Mouse (Mus musculus) heart, embryonic 15.5 days (tissue): ENCODE data around the gene Olfr641. TPM values are rescaled to one million over a fixed set of nuclear protein-coding genes. Genes with fewer than 3 reads are reported as not detected.

Experiments used
- ATAC-seq: fragments of 200-750 bp; cut with Nextera tagmentation; replicated peaks from 2 replicates; pipeline ENCODE4 v1.8.0; 2017; ENCODE audit warnings: low read depth, moderate TSS enrichment; ENCODE audit not compliant: insufficient number of reproducible peaks, insufficient read depth, low FRiP score
- H3K27ac ChIP-seq: fragments of 300-500 bp; sonication (generic); 2 replicates; pipeline ENCODE4 v1.5.1; 2015; ENCODE audit warnings: mild to moderate bottlenecking, inconsistent platforms
- H3K27me3 ChIP-seq: fragments of 300-500 bp; sonication (generic); 2 replicates; pipeline ENCODE4 v1.6.1; 2015; ENCODE audit warnings: inconsistent platforms
- H3K36me3 ChIP-seq: fragments of 300-500 bp; sonication (generic); 2 replicates; pipeline ENCODE4 v1.6.1; 2015; ENCODE audit warnings: mild to moderate bottlenecking, inconsistent platforms
- H3K4me1 ChIP-seq: fragments of 300-500 bp; sonication (generic); replicated peaks from 2 replicates; pipeline ENCODE4 v1.6.1; 2015; ENCODE audit warnings: inconsistent platforms
- H3K4me2 ChIP-seq: fragments of 300-500 bp; sonication (generic); 2 replicates; pipeline ENCODE4 v1.6.1; 2015; ENCODE audit warnings: inconsistent platforms, mild to moderate bottlenecking, moderate library complexity
- H3K4me3 ChIP-seq: fragments of 300-500 bp; sonication (generic); 2 replicates; pipeline ENCODE4 v1.5.1; 2015; ENCODE audit warnings: mild to moderate bottlenecking, inconsistent platforms
- H3K9ac ChIP-seq: fragments of 300-500 bp; sonication (generic); 2 replicates; pipeline ENCODE4 v1.6.1; 2015; ENCODE audit warnings: mild to moderate bottlenecking, inconsistent platforms
- H3K9me3 ChIP-seq: fragments of 300-500 bp; sonication (generic); replicated peaks from 2 replicates; pipeline ENCODE4 v1.6.1; 2016; ENCODE audit warnings: inconsistent platforms
- WGBS: fragments of 180-500 bp; shearing (Covaris S2); methylation state at CpG from one replicate; pipeline ENCODE4 v1.1.7; 2015; ENCODE audit warnings: mixed read lengths; 5-methylcytosine and 5-hydroxymethylcytosine counted together
- polyA plus RNA-seq: library from polyadenylated mRNA; unstranded; fragments of >200 nt; fragmentation: Nextera tagmentation; extraction: Ambion mirVana; gene quantifications from 2 replicates; pipeline ENCODE4 v1.2.1, GENCODE M21; 2015

Olfr641 gene
- polyA plus RNA-seq, 1 experiment from 2014 or later: not detected

DNA sequence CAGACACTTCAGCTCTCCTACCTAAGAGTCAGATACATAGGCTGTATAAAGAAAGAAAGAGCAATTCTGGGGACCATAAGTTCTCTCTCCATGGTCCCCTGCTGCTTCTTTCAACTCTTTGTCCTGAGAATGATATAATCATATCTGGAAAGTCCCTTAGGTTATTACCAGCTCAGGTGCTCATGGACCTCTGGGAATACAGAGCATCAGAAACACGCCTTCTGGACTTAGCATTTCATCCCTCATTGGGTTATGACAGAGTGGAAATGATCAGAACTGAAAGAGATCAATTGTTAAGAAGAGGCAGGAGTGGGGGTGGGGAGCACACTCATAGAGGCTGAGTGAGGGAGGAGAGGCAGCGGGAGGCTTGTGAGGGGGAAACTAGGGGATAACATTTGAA lies 36.5 kb downstream of the Olfr641 start, which contains the start of gene Olfr644:
Olfr644 (minus strand) TSS at position 101 of the 400 bp plus-strand sequence.
- WGBS: 56% methylated on average over 2 of the region's 2 CpGs
- Histone ChIP-seq H3K27me3 (no peaks in the 10 kb centered on the region), H3K4me3 (no peak within 1 kb of the TSS), H3K9ac (no peak within 1 kb of the TSS), H3K4me2 (no peak within 1 kb of the TSS), H3K36me3 (no peaks in the 10 kb centered on the region), H3K27ac (no peak within 1 kb of the TSS), H3K9me3 (no peaks in the 10 kb centered on the region), H3K4me1 (no peaks in the 10 kb centered on the region)
- ATAC-seq: no peak

DNA sequence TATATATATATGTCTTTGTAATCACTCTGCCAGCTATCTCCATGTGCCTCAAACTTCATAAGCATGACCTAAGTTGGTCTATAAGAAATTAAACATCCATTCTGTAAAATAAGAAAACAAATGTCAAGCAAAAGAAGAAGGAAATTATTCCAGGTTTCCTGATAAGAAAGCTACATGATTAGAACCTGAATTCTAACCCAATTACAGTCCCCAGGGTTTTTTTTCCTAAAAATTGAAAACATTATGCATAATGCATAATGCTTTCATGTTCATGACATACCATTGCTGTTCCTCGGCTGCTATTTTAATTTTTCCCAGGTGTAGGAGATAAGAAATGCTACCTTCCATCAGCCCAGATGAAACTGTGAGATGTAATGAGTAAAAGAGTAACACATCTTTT lies 50.1 kb downstream of the Olfr641 start, which contains the start of gene Olfr645:
Olfr645 (minus strand) TSS at position 101 of the 400 bp plus-strand sequence.
- no peaks in the 10 kb centered on the region for H3K4me1 ChIP-seq
- H3K9me3 ChIP-seq: no peaks in the 10 kb centered on the region
- H3K27ac ChIP-seq: no peak within 1 kb of the TSS
- H3K4me3 ChIP-seq: no peak within 1 kb of the TSS
- no peaks in the 10 kb centered on the region for H3K27me3 ChIP-seq
- WGBS: 70% methylated on average over 1 of the region's 1 CpGs
- H3K9ac ChIP-seq: no peak within 1 kb of the TSS
- no peak within 1 kb of the TSS for H3K4me2 ChIP-seq
- ATAC-seq: no peak
- H3K36me3 ChIP-seq: no peaks in the 10 kb centered on the region

Other genes with a start within 250 kb of the Olfr641 start
- gene Olfr67, start 243.6 kb upstream of the Olfr641 start, polyA plus RNA-seq: not detected in 2 replicates
- gene Hbb-bt, start 221.4 kb upstream of the Olfr641 start, polyA plus RNA-seq: 13,914 and 14,622 TPM in 2 replicates
- 40,231 and 44,289 TPM in 2 replicates for gene Hbb-bs, start 207.3 kb upstream of the Olfr641 start, polyA plus RNA-seq
- not detected in 2 replicates for gene Hbb-bh2, start 194.9 kb upstream of the Olfr641 start, polyA plus RNA-seq
- 7.6 and 12.8 TPM in 2 replicates for gene Hbb-bh1, start 192.3 kb upstream of the Olfr641 start, polyA plus RNA-seq
- 765 and 1,617 TPM in 2 replicates for gene Hbb-y, start 182.2 kb upstream of the Olfr641 start, polyA plus RNA-seq
- not detected in 2 replicates for gene Olfr66, start 149.2 kb upstream of the Olfr641 start, polyA plus RNA-seq
- not detected in 2 replicates for gene Olfr64, start 141.0 kb upstream of the Olfr641 start, polyA plus RNA-seq
- gene Olfr65, start 132.0 kb upstream of the Olfr641 start, polyA plus RNA-seq: not detected in 2 replicates
- gene Olfr631, start 106.6 kb upstream of the Olfr641 start, polyA plus RNA-seq: not detected in 2 replicates
- gene Olfr632, start 101.1 kb upstream of the Olfr641 start, polyA plus RNA-seq: not detected in 2 replicates
- not detected in 2 replicates for gene Olfr633, start 91.0 kb upstream of the Olfr641 start, polyA plus RNA-seq
- not detected in 2 replicates for gene Olfr635, start 64.3 kb upstream of the Olfr641 start, polyA plus RNA-seq
- not detected in 2 replicates for gene Olfr638, start 36.7 kb upstream of the Olfr641 start, polyA plus RNA-seq
- not detected in 2 replicates for gene Olfr639, start 18.1 kb upstream of the Olfr641 start, polyA plus RNA-seq
- gene Olfr640, start 9.9 kb upstream of the Olfr641 start, polyA plus RNA-seq: not detected in 2 replicates
- not detected in 2 replicates for gene Olfr642, start 17.2 kb downstream of the Olfr641 start, polyA plus RNA-seq
- not detected in 2 replicates for gene 4930516K23Rik, start 26.0 kb downstream of the Olfr641 start, polyA plus RNA-seq
- gene Olfr644, start 36.4 kb downstream of the Olfr641 start, polyA plus RNA-seq: not detected in 2 replicates
- not detected in 2 replicates for gene Olfr645, start 50.0 kb downstream of the Olfr641 start, polyA plus RNA-seq
- gene Olfr646, start 69.4 kb downstream of the Olfr641 start, polyA plus RNA-seq: not detected in 2 replicates
- gene Ubqln5, start 94.4 kb downstream of the Olfr641 start, polyA plus RNA-seq: not detected in 2 replicates
- not detected in 2 replicates for gene Olfr643, start 102.0 kb downstream of the Olfr641 start, polyA plus RNA-seq
- not detected in 2 replicates for gene Ubqln3, start 107.8 kb downstream of the Olfr641 start, polyA plus RNA-seq
- gene Ubqlnl, start 115.1 kb downstream of the Olfr641 start, polyA plus RNA-seq: not detected in 2 replicates
- 0.18 TPM in 1 of 2 replicates, not detected in the other for gene Olfm5, start 129.4 kb downstream of the Olfr641 start, polyA plus RNA-seq
- gene Olfr648, start 147.9 kb downstream of the Olfr641 start, polyA plus RNA-seq: 0.16 and 0.25 TPM in 2 replicates
- not detected in 2 replicates for gene Olfr649, start 160.5 kb downstream of the Olfr641 start, polyA plus RNA-seq
- gene Trim6, start 183.3 kb downstream of the Olfr641 start, polyA plus RNA-seq: 1.7 and 1.9 TPM in 2 replicates
- gene Trim34a, start 209.0 kb downstream of the Olfr641 start, polyA plus RNA-seq: 2.7 and 3.0 TPM in 2 replicates